Mouse (Mus musculus): Measurements from ENCODE around the gene Donson.

- TF ChIP-seq CTCF (IDR thresholded peaks at IDR 0.05 in 2 of 3, conservative IDR thresholded peaks at IDR 0.05 in 1 of 3; ENCODE audit: control insufficient read depth in 1 of 3, insufficient read depth in 1 of 3, low read depth in 2 of 3, low read length in 3 of 3, poor library complexity in 1 of 3, severe bottlenecking in 1 of 3) (no peak), JUND (IDR thresholded peaks at IDR 0.05; ENCODE audit: low read depth, low read length) (no peak)
These were observed 60.7 kb downstream of the Donson start for GRCm38 (mm10) chr16:91627831-91628230.
